Mouse (Mus musculus): ENCODE data around the gene Slc2a3.

GRCm38 (mm10) chr6:122784866-122785265 is 16.6 kb downstream of the Slc2a3 start:
- TF ChIP-seq CTCF (IDR thresholded peaks at IDR 0.05) (peak; percentile 36), POLR2A (IDR thresholded peaks at IDR 0.05; ENCODE audit: insufficient read depth, low read depth, low read length) (no peak)
